Mouse (Mus musculus) hindbrain, embryonic 12.5 days (tissue): ENCODE results near the gene Rcor1. TPM values are rescaled to one million over a fixed set of nuclear protein-coding genes. Genes with fewer than 3 reads are reported as not detected.
A peak's percentile ranks its signal among the peaks of the same experiment; 100 is the strongest.

Source experiments
- ATAC-seq: fragments of 200-750 bp; cut with Nextera tagmentation; 2 replicates; pipeline ENCODE4 v1.8.0; 2017; ENCODE audit warnings: moderate TSS enrichment; ENCODE audit not compliant: low FRiP score
- H3K27ac ChIP-seq: fragments of 300-500 bp; sonication (generic); 2 replicates; pipeline ENCODE4 v1.5.1; 2016; ENCODE audit warnings: mild to moderate bottlenecking
- H3K27me3 ChIP-seq: fragments of 300-500 bp; sonication (generic); 2 replicates; pipeline ENCODE4 v1.6.1; 2016; ENCODE audit warnings: mild to moderate bottlenecking
- H3K36me3 ChIP-seq: fragments of 300-500 bp; sonication (generic); 2 replicates; pipeline ENCODE4 v1.6.1; 2016; ENCODE audit warnings: mild to moderate bottlenecking
- H3K4me1 ChIP-seq: fragments of 300-500 bp; sonication (generic); 2 replicates; pipeline ENCODE4 v1.6.1; 2016
- H3K4me2 ChIP-seq: fragments of 300-500 bp; sonication (generic); replicated peaks from 2 replicates; pipeline ENCODE4 v1.6.1; 2016; ENCODE audit warnings: mild to moderate bottlenecking
- H3K4me3 ChIP-seq: fragments of 300-500 bp; sonication (generic); 2 replicates; pipeline ENCODE4 v1.5.1; 2016; ENCODE audit warnings: mild to moderate bottlenecking
- H3K9ac ChIP-seq: fragments of 300-500 bp; sonication (generic); 2 replicates; pipeline ENCODE4 v1.6.1; 2016; ENCODE audit warnings: mild to moderate bottlenecking, moderate library complexity
- H3K9me3 ChIP-seq: fragments of 300-500 bp; sonication (generic); replicated peaks from 2 replicates; pipeline ENCODE4 v1.6.1; 2016; ENCODE audit warnings: mild to moderate bottlenecking
- WGBS: fragments of 180-500 bp; shearing (Covaris S2); methylation state at CpG from one replicate; pipeline ENCODE4 v1.1.7; 2016; 5-methylcytosine and 5-hydroxymethylcytosine counted together
- polyA plus RNA-seq: library from polyadenylated mRNA; unstranded; fragments of >200 nt; fragmentation: Nextera tagmentation; extraction: Ambion mirVana; gene quantifications from 2 replicates; pipeline ENCODE4 v1.2.1, GENCODE M21; 2016

Gene Rcor1
- 8.8 and 10.0 TPM in 2 replicates for polyA plus RNA-seq

DNA sequence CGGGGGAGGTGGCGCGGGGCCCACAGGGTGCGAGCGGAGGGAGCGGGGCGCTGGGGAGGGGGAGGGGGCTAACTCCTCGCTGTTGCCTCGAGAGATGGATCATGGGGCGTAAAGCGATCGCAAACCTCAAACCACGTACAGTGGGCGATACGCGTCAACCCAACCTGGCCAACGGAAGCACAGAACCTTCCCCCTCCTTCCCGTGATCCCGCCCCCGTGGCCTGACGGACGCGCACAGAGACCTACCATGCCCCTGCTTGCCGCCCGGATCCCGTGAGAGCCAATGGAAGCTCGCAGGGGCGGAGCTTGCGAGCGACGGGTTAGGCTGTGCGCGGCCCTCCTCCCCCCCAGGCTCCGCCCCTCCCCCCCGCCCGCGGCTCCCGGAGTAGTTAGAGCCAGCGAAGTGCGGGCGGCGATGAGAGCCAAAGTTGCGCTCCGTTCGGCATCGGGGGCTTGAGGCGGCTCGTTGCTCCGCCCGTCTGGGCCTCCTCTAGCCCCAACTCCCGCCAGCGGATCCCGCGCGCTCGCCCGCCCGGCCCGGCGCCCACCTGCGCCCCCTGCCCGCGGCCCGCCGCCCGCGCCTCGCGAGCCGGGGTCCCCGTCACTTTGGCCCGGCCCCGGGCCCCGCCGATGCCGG is at the start of gene Rcor1:
Gene Rcor1, plus strand, starts transcription at position 376 of the 637 bp plus-strand sequence.
- Histone ChIP-seq H3K4me1 (peaks cover 18% of the 10 kb centered on the region), H3K36me3 (peaks cover 10% of the 10 kb centered on the region), H3K4me2 (peak within 1 kb of the TSS; percentile 96), H3K9me3 (no peaks in the 10 kb centered on the region), H3K27ac (peak within 1 kb of the TSS; percentile 98), H3K27me3 (no peaks in the 10 kb centered on the region), H3K4me3 (peak within 1 kb of the TSS; percentile 94), H3K9ac (peak within 1 kb of the TSS; percentile 97)
- WGBS: under 1% methylated on average over 31 of the region's 76 CpGs
- peak; percentile 96 for ATAC-seq

DNA sequence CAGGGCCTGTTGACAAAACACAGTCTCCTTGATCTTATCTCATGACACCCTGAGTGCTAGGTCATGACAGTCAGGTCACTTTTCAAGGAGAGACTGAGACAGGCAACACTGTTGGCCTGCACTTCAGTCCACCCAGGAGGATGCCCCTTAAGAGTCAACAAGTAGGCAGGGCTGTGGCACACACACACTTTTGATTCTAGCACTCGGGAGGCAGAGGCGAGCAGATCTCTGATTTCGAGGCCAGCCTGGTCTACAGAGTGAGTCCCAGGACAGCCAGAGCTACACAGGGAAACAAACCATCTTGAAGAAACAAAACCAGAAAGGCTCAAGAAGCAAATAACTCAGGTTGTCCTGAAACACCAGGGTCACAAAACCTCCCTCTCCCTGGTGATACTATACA is 49.7 kb upstream of the Rcor1 start:
- Histone ChIP-seq H3K4me3 (no peak overlapping the region), H3K4me1 (peaks cover 9% of the 10 kb centered on the region; the same call in 1 of the 2 replicates), H3K4me2 (no peak overlapping the region), H3K27me3 (no peaks in the 10 kb centered on the region), H3K36me3 (no peaks in the 10 kb centered on the region), H3K9me3 (no peaks in the 10 kb centered on the region), H3K27ac (no peak overlapping the region), H3K9ac (no peak overlapping the region)
- ATAC-seq: no peak
- whole genome bisulfite sequencing: 85% methylated on average over 3 of the region's 3 CpGs

DNA sequence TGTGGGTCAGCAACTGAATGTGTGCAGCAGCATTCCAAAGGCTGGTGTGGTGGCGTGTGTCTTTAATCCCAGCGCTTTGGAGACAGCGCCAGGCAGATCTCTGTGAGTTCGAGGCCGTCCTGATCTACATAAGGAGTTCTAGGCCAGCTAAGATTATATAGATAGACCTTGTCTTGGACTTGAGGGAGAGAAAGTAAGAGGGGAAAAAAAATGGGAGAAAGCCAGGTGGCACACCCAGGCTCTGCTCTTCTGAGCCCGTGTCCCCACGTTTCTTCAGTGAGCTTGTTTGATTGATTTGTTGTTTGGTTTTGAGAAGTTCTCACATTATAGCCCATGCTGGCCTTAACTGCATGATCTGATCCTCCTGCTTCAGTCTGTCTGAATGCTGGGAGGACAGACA is 48.7 kb upstream of the Rcor1 start:
- 93% methylated on average over 7 of the region's 7 CpGs for WGBS
- H3K9me3 ChIP-seq: no peaks in the 10 kb centered on the region
- no peaks in the 10 kb centered on the region for H3K27me3 ChIP-seq
- no peak overlapping the region for H3K4me2 ChIP-seq
- H3K27ac ChIP-seq: no peak overlapping the region
- peaks cover 9% of the 10 kb centered on the region; the same call in 1 of the 2 replicates for H3K4me1 ChIP-seq
- H3K9ac ChIP-seq: no peak overlapping the region
- H3K4me3 ChIP-seq: no peak overlapping the region
- H3K36me3 ChIP-seq: no peaks in the 10 kb centered on the region
- no peak for ATAC-seq

DNA sequence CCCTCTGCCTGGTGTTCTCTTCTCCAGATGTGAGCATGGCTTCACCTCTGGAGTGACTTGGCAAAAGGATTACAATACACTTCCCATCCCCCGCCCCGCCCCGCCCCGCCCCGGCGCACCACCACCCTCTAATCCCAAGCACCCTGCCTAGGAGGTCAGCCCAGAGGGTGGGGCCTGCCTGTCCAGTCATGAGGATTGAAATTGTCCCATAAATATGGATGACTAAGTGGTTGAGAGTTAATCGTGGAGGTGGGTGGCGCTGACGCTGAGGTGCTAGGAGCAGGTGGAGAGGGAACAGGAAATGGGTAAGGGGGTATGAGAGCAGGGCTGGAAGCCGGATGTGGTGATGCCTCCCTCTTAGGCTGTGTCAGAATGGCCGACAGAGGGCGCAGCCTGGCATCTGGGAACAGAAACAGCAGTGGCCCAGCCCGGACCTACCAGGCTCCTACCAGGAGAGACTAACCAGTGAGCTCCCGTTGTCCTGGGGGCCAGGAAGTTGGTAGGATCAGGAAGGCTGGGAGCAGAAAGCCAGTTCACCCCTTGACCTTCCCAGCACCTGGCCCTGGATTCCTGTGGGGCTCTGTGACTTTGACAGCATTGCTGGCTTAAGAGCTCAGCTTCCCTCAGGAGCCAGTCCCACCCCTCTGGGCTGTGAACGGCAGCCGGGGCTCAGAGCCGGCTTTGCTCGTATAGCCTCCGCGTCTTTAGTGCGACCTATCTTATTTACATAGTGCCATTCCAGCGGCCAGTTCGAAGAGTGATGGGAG is 47.6 kb upstream of the Rcor1 start:
- H3K27me3 ChIP-seq: no peaks in the 10 kb centered on the region
- peak; percentile 88 for ATAC-seq
- no peaks in the 10 kb centered on the region for H3K36me3 ChIP-seq
- H3K4me3 ChIP-seq: peak overlapping the region; percentile 46
- peak overlapping the region; percentile 62 for H3K9ac ChIP-seq
- H3K9me3 ChIP-seq: no peaks in the 10 kb centered on the region
- WGBS: 3% methylated on average over 23 of the region's 23 CpGs
- peaks cover 9% of the 10 kb centered on the region; the same call in 1 of the 2 replicates for H3K4me1 ChIP-seq
- H3K27ac ChIP-seq: peak overlapping the region; percentile 64; the same call in 1 of the 2 replicates
- H3K4me2 ChIP-seq: peak overlapping the region; percentile 61

DNA sequence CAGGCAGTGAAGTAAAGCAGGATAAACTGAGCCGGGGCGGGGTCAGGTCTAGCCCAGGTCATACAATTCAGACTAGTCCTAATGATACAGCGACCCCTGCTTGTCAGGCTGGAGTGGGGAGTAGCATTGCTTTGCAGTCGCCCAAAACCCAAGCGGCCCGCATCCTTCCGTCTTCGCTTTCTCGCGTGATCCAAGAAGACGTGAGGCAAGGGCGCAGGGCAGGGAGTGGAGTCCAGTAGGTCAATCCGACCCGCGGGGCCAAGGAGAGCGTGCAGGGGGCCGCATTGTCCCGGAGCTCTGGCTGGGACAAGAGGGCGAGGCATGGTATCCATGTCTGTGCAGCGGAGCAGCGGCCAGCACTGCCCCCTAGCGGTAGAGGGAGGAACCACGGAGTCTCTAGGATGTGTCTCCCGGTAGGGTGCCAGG is 47.0 kb upstream of the Rcor1 start:
- peaks cover 9% of the 10 kb centered on the region; the same call in 1 of the 2 replicates for H3K4me1 ChIP-seq
- H3K27ac ChIP-seq: peak overlapping the region; percentile 64; the same call in 1 of the 2 replicates
- H3K9ac ChIP-seq: peak overlapping the region; percentile 62
- no peaks in the 10 kb centered on the region for H3K9me3 ChIP-seq
- H3K36me3 ChIP-seq: no peaks in the 10 kb centered on the region
- ATAC-seq: peak; percentile 88
- H3K4me2 ChIP-seq: peak overlapping the region; percentile 61
- WGBS: under 1% methylated on average over 24 of the region's 24 CpGs
- no peaks in the 10 kb centered on the region for H3K27me3 ChIP-seq
- H3K4me3 ChIP-seq: peak overlapping the region; percentile 46

DNA sequence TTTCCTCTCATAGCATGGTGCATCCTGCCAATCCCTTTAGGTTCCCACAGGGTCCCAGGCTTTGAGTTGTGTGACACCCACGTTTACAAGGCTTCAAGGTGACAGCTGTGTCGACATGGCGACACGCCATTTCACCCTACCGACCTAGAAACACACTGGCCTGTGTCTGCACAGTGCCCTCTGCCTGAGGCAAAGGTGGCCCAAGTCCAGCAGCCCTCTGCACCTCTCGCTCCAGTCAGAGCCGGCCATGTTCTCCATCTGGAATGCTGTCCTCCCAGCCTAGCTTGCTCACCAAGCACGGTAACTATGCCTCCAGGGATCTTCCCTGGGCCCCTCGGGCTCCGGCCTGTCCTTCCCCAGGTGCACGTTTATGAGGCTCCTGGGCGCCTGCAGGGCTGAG is 46.4 kb upstream of the Rcor1 start:
- Histone ChIP-seq H3K9ac (peak overlapping the region; percentile 62; the same call in 1 of the 2 replicates), H3K4me3 (no peak overlapping the region), H3K9me3 (no peaks in the 10 kb centered on the region; the same call in 1 of the 2 replicates), H3K27me3 (no peaks in the 10 kb centered on the region), H3K4me1 (peaks cover 9% of the 10 kb centered on the region; the same call in 1 of the 2 replicates), H3K4me2 (peak overlapping the region; percentile 61; the same call in 1 of the 2 replicates), H3K27ac (no peak overlapping the region), H3K36me3 (no peaks in the 10 kb centered on the region)
- ATAC-seq: no peak
- 82% methylated on average over 12 of the region's 12 CpGs for whole genome bisulfite sequencing

DNA sequence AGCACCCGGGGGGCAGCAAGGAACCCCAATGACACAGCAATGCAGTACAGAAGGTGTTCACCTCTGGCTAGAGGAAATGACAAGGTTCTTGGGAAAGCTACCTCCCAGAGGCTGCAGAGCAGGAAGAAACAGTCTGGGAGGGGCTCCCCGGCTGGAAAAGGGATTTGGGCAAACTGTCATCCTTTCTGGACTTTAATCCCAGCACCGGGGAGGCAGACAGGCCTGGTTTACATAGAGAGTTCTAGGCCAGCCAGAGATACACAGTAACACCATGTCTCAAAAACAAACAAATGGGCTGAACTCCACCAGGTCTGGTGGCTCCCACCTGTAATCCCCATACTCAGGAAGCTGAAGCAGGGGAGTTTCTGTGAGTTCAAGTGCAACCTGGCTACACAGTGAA is 45.9 kb upstream of the Rcor1 start:
- no peak overlapping the region for H3K27ac ChIP-seq
- H3K4me2 ChIP-seq: no peak overlapping the region
- ATAC-seq: no peak
- no peaks in the 10 kb centered on the region for H3K27me3 ChIP-seq
- WGBS: 95% methylated on average over 3 of the region's 3 CpGs
- peaks cover 9% of the 10 kb centered on the region; the same call in 1 of the 2 replicates for H3K4me1 ChIP-seq
- H3K4me3 ChIP-seq: no peak overlapping the region
- no peaks in the 10 kb centered on the region; the same call in 1 of the 2 replicates for H3K9me3 ChIP-seq
- H3K9ac ChIP-seq: no peak overlapping the region
- no peaks in the 10 kb centered on the region for H3K36me3 ChIP-seq

DNA sequence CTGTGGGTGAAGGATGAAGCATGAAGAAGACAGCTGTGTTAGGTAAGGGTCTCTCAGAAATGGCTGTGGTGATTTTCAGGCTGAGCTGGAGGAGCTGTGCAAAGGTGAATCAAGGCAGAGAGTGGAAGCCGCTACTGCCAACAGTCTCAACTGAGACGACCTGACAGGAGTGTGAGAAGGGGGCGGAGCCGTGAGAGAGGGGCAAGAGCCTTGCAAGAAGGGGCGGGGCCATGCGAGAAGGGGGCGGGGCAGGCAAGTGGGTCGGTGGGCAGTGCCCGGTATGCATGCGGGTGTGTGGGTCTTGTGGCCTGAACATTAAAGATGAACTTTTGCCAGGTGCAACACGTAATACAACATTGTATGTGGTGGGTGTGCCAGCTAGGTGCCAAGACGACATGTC is 44.5 kb upstream of the Rcor1 start:
- Histone ChIP-seq H3K4me1 (peaks cover 9% of the 10 kb centered on the region; the same call in 1 of the 2 replicates), H3K36me3 (no peaks in the 10 kb centered on the region), H3K4me3 (no peak overlapping the region), H3K9ac (no peak overlapping the region), H3K27me3 (no peaks in the 10 kb centered on the region), H3K4me2 (no peak overlapping the region), H3K27ac (no peak overlapping the region), H3K9me3 (no peaks in the 10 kb centered on the region; the same call in 1 of the 2 replicates)
- ATAC-seq: no peak
- WGBS: 36% methylated on average over 12 of the region's 12 CpGs

DNA sequence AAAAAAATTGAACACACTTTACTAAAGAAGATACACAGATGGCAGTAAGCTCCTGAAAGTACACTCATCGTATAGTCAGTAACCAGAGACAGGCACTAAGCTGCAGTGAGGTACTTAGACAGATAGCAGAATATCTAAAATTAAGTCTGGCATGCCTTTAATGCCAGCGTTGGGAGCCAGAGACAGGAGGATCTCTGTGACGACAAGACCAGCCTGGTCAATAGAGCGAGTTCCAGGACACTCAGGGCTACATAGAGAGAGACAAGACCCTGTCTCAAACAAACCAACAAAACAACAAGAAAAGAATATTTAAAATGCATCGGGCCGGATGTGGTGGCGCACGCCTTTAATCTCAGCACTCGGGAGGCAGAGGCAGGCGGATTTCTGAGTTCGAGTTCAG is 41.1 kb upstream of the Rcor1 start:
- no peaks in the 10 kb centered on the region; the same call in 1 of the 2 replicates for H3K9me3 ChIP-seq
- no peak overlapping the region for H3K27ac ChIP-seq
- no peak for ATAC-seq
- WGBS: 95% methylated on average over 11 of the region's 11 CpGs
- no peak overlapping the region for H3K4me3 ChIP-seq
- H3K4me2 ChIP-seq: no peak overlapping the region
- no peaks in the 10 kb centered on the region for H3K36me3 ChIP-seq
- no peaks in the 10 kb centered on the region; the same call in 1 of the 2 replicates for H3K4me1 ChIP-seq
- H3K27me3 ChIP-seq: no peaks in the 10 kb centered on the region
- H3K9ac ChIP-seq: no peak overlapping the region

DNA sequence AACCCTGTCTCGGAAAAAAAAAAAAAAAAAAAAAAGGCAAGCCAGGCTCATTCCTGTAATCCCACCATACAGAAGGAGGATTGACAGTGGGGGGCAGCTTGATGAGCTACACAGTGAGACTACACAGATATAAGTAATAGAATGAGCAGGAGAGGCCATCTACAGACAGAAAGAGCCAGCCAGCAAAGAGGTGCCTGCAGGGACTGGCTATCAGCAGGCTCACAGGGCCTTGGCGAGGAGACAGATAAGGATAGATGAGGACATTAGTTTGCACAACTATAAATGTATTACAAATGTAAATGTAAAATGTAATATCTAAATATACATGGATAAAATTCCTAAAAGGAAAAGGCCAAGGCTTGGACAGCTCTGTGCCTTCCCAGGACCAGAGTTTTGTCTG is 39.3 kb upstream of the Rcor1 start:
- no peaks in the 10 kb centered on the region for H3K36me3 ChIP-seq
- H3K27me3 ChIP-seq: no peaks in the 10 kb centered on the region
- 86% methylated on average over 2 of the region's 2 CpGs for WGBS
- ATAC-seq: no peak
- H3K27ac ChIP-seq: no peak overlapping the region
- H3K4me3 ChIP-seq: no peak overlapping the region
- H3K9me3 ChIP-seq: no peaks in the 10 kb centered on the region; the same call in 1 of the 2 replicates
- no peak overlapping the region for H3K4me2 ChIP-seq
- no peaks in the 10 kb centered on the region for H3K4me1 ChIP-seq
- H3K9ac ChIP-seq: no peak overlapping the region

DNA sequence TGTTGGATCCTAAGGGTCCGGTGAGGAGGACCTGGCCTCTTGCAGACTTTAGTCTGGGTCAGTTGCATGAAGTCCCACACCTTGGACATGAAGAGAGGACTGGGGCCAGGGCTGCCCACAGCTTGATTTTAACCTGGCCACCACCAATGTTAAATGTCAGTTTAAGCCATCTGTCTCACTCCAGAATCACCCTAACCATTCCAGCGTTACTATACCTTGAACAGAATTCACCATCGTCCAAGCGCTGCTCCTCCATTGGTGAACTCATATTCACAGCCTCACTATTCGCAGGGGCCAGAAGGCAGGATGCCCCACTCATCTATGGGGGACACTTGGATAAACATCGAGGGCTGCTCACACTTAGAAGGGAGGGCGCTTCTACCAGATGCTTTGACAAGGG is 38.2 kb upstream of the Rcor1 start:
- ATAC-seq: no peak
- no peaks in the 10 kb centered on the region for H3K27me3 ChIP-seq
- no peak overlapping the region for H3K4me2 ChIP-seq
- WGBS: 91% methylated on average over 7 of the region's 7 CpGs
- no peak overlapping the region for H3K27ac ChIP-seq
- H3K36me3 ChIP-seq: no peaks in the 10 kb centered on the region
- no peak overlapping the region for H3K4me3 ChIP-seq
- H3K4me1 ChIP-seq: 0 out of 2 replicates have a peak, but pooled peaks cover under 1% of the 10 kb centered on the region
- no peaks in the 10 kb centered on the region; the same call in 1 of the 2 replicates for H3K9me3 ChIP-seq
- H3K9ac ChIP-seq: no peak overlapping the region

DNA sequence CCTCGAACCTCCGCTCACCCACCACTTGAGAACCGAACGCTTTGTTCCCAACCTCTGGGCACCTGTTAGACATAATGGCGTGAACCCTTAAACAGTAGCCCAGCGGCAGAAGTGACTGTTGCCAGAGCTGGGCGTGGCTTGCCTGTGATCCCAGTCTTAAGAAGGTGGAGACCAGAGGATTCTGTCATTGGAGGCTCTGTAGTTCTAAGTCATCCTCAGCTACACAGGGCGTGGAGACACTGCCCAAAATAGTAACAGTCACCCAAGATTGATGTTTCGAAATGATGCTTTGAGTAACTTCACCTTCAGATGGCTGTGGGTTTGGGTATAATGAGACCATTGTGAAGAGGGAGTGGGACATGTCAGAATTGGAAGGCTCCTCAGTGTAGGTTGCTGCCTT is 35.0 kb upstream of the Rcor1 start:
- H3K9me3 ChIP-seq: no peaks in the 10 kb centered on the region
- no peak overlapping the region for H3K4me2 ChIP-seq
- H3K36me3 ChIP-seq: no peaks in the 10 kb centered on the region
- peaks cover 19% of the 10 kb centered on the region for H3K4me1 ChIP-seq
- no peak overlapping the region for H3K9ac ChIP-seq
- H3K27me3 ChIP-seq: no peaks in the 10 kb centered on the region
- H3K27ac ChIP-seq: no peak overlapping the region
- no peak for ATAC-seq
- no peak overlapping the region for H3K4me3 ChIP-seq
- 83% methylated on average over 9 of the region's 9 CpGs for WGBS
